Mouse (Mus musculus): ENCODE measurements at regions not wholly inside any gene's neighbourhood (a gene's known extent, or its start where the extent isn't known, plus 50 kb on each side); places are given as distances from the start of the nearest gene placed in this dataset.

DNA sequence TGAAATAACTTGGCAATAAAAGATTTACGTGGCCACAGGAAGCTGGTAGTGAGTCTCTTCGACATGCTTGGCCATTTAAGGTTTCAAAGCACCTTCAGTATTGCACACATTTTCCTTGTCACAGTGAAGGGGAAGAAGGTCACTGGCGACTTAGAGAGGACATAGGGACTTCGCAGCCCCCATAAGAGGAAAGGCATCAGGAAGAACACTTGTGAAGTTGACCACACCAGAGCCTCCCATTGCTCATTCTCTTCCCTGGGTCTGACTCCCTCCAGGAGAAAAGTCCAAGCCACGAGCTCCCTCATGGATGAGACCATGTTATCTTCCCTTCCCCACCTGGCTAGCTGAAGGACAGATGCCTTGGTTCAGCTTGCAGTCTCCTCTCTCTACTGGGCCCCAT is 77.4 kb upstream of the Synm start:
- H3K9me3 ChIP-seq = no peaks in the 10 kb centered on the region
- peaks cover 12% of the 10 kb centered on the region; the same call in 1 of the 2 replicates for H3K4me1 ChIP-seq
- no peak overlapping the region for H3K9ac ChIP-seq
- no peak overlapping the region for H3K4me2 ChIP-seq
- ATAC-seq (ENCODE audit: borderline replicate concordance, extremely low read depth, low FRiP score, low TSS enrichment) = no peak
- no peak overlapping the region for H3K4me3 ChIP-seq
- H3K27ac ChIP-seq = no peak overlapping the region
- no peaks in the 10 kb centered on the region for H3K27me3 ChIP-seq
- 79% methylated on average over 5 of the region's 5 CpGs for WGBS
- no peaks in the 10 kb centered on the region for H3K36me3 ChIP-seq

DNA sequence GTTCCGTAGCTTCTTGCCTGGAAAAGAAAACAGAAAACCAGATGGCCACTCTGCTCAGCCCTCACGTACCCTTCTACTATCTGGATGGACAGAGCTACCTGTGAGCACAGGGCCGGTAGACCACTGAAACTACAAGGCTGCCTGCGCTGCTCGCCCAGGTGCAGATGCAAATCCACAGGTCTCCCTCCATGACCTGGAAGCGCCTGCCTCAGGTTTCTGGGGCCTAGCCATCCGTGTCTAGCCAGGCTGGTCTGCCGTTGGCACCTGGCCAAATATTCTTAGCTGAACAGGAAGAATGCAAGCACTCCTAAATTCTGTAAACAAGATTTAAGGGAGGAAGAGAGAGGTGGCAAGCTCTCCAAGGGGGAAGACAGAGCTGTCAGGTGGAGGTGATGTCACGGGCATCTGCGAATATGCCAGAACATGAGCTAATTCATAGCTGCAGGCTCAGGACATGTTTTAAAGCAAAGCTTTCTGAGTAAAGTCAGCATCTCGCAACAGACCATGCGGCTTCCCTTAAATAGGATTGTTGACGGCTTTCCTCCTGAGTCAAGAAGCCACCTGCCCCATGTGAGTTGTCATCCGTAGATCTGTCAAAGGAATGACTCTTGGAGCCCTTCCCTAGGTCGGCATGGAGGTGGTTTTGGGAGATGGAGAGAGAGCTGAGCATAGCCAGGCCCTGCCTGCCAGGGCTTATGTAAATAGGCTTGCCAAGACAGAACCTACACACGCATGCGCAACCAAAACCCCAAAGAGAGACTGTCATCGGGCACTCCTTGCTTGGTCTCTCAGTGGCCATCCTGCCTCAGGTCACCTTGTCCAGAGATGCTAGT is 76.8 kb upstream of the Synm start:
- WGBS = 53% methylated on average over 18 of the region's 18 CpGs
- Histone ChIP-seq H3K9ac (no peak overlapping the region), H3K27me3 (no peaks in the 10 kb centered on the region), H3K4me1 (peaks cover 12% of the 10 kb centered on the region; the same call in 1 of the 2 replicates), H3K36me3 (no peaks in the 10 kb centered on the region), H3K9me3 (no peaks in the 10 kb centered on the region), H3K4me3 (no peak overlapping the region), H3K27ac (no peak overlapping the region), H3K4me2 (no peak overlapping the region)
- no peak for ATAC-seq (ENCODE audit: borderline replicate concordance, extremely low read depth, low FRiP score, low TSS enrichment)

DNA sequence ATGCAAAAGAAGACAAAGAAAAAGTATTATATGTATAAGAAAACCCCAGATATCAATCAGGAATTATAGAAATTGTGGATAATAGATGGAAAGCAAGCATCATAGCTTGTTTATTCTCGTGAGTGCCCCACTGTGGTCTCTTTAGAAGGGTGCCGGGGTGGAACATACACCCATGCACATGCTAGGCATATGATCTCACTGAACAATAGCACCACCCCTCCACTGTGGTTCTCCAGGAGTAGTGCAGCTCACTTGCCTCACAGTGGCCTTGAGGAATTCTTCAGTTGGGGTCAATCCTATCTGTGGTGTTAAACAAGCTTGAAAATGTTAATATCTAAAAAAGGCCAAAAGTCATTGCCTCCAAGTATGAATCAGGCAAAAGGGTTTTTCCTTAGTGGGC is 72.2 kb upstream of the Synm start:
- WGBS = 78% methylated on average over 2 of the region's 2 CpGs
- ATAC-seq (ENCODE audit: borderline replicate concordance, extremely low read depth, low FRiP score, low TSS enrichment) = no peak
- Histone ChIP-seq H3K27ac (no peak overlapping the region), H3K36me3 (no peaks in the 10 kb centered on the region), H3K4me1 (peaks cover 11% of the 10 kb centered on the region; the same call in 1 of the 2 replicates), H3K4me2 (no peak overlapping the region), H3K9ac (no peak overlapping the region), H3K4me3 (no peak overlapping the region), H3K9me3 (no peaks in the 10 kb centered on the region), H3K27me3 (no peaks in the 10 kb centered on the region)

DNA sequence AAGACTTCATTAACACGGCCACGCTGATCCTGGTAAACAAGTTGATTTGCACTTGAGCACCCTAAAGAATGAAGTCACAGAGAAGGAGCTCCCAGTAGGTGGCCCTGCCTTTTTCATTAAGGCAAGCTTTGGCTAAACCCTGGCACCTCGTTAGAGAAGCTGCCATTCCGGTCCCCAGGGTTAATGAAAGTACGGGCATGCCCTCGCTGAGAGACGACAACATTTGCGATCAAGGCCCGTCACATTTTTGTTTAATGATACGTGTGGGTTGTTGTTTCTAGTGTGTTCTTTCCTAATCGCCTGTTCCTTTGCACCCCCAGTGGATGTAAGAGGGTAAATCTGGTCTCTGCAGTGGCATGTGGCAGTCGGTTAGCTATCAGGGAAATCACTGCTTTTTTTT is 67.8 kb upstream of the Synm start:
- H3K9me3 ChIP-seq = no peaks in the 10 kb centered on the region
- H3K27me3 ChIP-seq = no peaks in the 10 kb centered on the region
- H3K4me2 ChIP-seq = no peak overlapping the region
- H3K4me1 ChIP-seq = no peaks in the 10 kb centered on the region
- no peak for ATAC-seq (ENCODE audit: borderline replicate concordance, extremely low read depth, low FRiP score, low TSS enrichment)
- no peak overlapping the region for H3K9ac ChIP-seq
- 48% methylated on average over 12 of the region's 12 CpGs for WGBS
- H3K36me3 ChIP-seq = no peaks in the 10 kb centered on the region
- H3K27ac ChIP-seq = no peak overlapping the region
- H3K4me3 ChIP-seq = no peak overlapping the region

DNA sequence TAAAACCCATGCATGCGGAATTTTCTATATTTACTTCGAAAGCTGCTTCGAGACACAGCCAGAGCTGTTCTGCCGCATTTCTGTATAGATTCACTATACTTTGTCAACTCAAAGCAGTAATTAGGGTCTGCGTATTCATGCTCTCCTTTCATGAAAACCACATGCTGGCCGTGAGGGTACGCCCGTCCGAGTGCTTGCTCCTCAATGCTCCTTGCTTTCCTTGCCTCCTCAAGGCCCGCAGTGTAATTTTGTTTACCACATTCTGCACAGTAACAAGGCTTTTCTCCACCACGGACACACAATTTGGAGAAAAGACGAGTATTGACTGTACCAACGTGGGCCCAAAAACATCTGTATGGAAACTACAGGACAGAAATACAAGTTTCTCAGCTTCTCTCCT is 67.4 kb upstream of the Synm start:
- H3K27ac ChIP-seq = no peak overlapping the region
- H3K9ac ChIP-seq = no peak overlapping the region
- H3K4me2 ChIP-seq = no peak overlapping the region
- no peaks in the 10 kb centered on the region for H3K36me3 ChIP-seq
- no peaks in the 10 kb centered on the region for H3K27me3 ChIP-seq
- no peak for ATAC-seq (ENCODE audit: borderline replicate concordance, extremely low read depth, low FRiP score, low TSS enrichment)
- H3K4me1 ChIP-seq = no peaks in the 10 kb centered on the region
- 89% methylated on average over 13 of the region's 13 CpGs for WGBS
- no peak overlapping the region for H3K4me3 ChIP-seq
- no peaks in the 10 kb centered on the region for H3K9me3 ChIP-seq

DNA sequence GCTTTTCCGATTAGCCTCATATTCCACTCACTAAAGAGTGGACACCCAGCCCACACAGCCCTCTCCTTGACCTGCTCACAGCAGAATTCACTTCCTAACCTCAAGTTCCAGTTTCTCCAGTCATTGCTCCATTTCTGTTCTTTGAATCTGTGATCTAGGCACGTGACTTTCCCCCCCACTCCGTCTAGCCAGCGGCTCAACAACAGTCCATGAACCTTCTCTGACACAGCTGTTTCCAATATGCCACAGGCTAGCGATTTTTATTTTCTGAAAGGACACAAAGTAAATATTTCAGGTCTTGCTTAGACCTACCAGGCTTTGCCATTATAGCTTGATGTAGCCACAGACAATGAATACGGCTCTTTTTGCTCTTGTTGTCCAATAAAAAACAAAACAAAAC is 66.8 kb upstream of the Synm start:
- 76% methylated on average over 6 of the region's 6 CpGs for WGBS
- H3K9me3 ChIP-seq = no peaks in the 10 kb centered on the region
- H3K27ac ChIP-seq = no peak overlapping the region
- no peaks in the 10 kb centered on the region for H3K27me3 ChIP-seq
- no peak overlapping the region for H3K4me3 ChIP-seq
- H3K36me3 ChIP-seq = no peaks in the 10 kb centered on the region
- H3K4me1 ChIP-seq = no peaks in the 10 kb centered on the region
- no peak for ATAC-seq (ENCODE audit: borderline replicate concordance, extremely low read depth, low FRiP score, low TSS enrichment)
- no peak overlapping the region for H3K9ac ChIP-seq
- no peak overlapping the region for H3K4me2 ChIP-seq

DNA sequence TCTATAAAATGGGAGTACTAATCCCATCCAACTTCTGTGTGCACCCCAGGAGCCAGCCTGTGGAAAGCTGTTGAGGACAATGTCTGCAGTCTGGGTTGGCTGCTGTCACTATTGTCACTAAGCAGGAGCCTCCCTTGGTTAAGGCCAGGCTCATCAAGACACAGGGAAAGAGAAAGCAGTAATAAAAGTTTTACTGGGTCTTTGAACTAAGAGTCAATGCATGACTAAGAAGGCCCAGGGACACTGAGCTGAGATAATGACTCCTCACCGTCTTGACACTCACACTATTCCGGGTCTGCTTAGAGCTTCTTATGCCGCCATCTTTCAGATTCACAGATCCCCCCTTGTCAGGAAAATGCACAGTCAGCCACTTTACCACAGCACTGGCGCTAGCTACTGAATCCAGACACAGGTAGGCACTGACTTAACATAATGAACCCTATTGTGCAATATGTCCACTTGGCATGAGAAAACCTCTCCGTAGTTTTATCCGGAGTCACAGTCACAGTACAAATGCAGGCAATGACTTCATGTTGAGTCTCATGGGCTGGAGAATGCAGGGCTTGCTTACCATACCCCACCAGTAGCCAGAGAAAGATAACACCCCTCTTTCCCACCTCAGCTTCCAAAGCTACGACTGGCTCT is 66.2 kb upstream of the Synm start:
- 66% methylated on average over 7 of the region's 7 CpGs for WGBS
- H3K9me3 ChIP-seq = no peaks in the 10 kb centered on the region
- H3K4me1 ChIP-seq = no peaks in the 10 kb centered on the region
- no peak overlapping the region for H3K4me3 ChIP-seq
- ATAC-seq (ENCODE audit: borderline replicate concordance, extremely low read depth, low FRiP score, low TSS enrichment) = no peak
- H3K27ac ChIP-seq = no peak overlapping the region
- no peak overlapping the region for H3K4me2 ChIP-seq
- H3K27me3 ChIP-seq = no peaks in the 10 kb centered on the region
- no peaks in the 10 kb centered on the region for H3K36me3 ChIP-seq
- H3K9ac ChIP-seq = no peak overlapping the region

DNA sequence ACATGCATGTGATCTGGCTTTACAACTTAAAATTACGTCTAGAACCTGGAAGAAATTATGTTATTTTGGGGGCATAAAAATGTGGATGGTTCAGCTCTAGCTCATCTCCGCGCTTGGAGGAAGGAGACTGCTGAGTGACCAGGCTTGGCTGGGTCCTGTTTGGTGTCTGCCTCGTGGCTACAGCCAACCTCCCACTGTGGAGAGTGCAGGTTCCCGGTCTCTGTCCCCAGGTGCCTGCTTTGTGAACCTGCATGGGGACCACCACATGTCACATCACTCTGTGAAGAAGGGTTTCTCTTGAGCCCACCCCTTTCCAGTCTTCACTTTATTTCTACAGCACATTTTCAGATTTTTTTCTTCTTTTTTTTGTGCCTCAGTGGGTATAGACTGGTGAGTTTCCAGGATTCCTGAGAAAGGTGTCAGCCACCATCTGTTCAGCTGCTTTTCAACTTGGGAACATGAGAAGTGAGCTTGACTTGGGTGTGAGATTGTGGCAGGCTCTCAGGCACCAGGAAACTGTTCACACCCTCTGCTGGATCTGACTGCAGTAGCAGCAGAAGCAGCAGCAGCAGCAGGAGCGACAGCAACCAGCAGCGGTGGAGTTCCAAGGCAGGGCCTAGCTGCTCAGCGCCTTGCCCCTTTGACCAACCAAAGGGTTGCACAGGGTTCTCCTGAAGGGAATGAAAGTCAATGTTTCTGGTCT is 64.6 kb upstream of the Synm start:
- Histone ChIP-seq H3K9me3 (no peaks in the 10 kb centered on the region), H3K4me2 (no peak overlapping the region), H3K36me3 (no peaks in the 10 kb centered on the region), H3K4me1 (no peaks in the 10 kb centered on the region), H3K9ac (no peak overlapping the region), H3K4me3 (no peak overlapping the region), H3K27me3 (no peaks in the 10 kb centered on the region), H3K27ac (no peak overlapping the region)
- 45% methylated on average over 8 of the region's 8 CpGs for WGBS
- no peak for ATAC-seq (ENCODE audit: borderline replicate concordance, extremely low read depth, low FRiP score, low TSS enrichment)

DNA sequence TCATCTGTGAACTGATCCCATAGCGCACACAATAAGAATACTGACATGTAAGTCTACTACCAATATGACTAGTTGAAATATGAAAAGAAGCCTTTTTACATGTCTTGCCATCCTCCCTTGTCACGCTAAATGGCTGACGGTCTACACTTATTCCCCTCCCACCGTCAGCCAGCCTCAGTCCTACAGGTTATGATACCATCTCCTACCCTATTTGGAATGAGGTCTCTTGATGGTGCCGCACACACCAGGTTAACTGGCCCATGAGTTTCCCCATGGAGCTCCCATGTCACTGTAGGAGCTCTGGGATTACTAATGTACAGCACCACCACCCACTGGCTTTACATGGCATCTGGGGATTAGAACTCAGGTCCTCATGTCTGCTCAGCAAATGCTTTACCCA is 60.0 kb upstream of the Synm start:
- no peak overlapping the region for H3K4me3 ChIP-seq
- no peak for ATAC-seq (ENCODE audit: borderline replicate concordance, extremely low read depth, low FRiP score, low TSS enrichment)
- no peaks in the 10 kb centered on the region for H3K36me3 ChIP-seq
- no peak overlapping the region for H3K27ac ChIP-seq
- no peak overlapping the region for H3K4me2 ChIP-seq
- 94% methylated on average over 5 of the region's 5 CpGs for WGBS
- H3K9ac ChIP-seq = no peak overlapping the region
- H3K9me3 ChIP-seq = no peaks in the 10 kb centered on the region
- H3K27me3 ChIP-seq = no peaks in the 10 kb centered on the region
- no peaks in the 10 kb centered on the region for H3K4me1 ChIP-seq

DNA sequence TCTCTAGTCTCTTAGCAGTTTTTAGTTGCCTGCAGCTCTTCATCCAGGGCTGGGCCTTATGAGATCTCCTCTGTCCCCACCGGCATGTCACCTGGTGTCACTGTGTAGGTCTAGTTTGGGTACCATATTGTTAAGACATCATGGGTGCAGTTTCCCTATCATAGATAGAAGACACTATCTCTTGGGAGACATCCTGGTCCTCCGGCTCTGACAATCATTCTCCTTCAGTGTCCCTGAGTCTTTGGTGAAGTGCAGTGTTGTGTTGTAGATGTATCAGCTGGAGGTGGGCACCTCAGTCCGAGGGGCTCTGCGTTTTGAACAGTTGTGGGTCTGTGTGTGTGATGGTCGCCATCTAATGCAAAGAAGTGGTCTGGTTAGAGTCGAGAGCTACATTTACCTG is 58.0 kb upstream of the Synm start:
- Histone ChIP-seq H3K27ac (no peak overlapping the region), H3K4me2 (no peak overlapping the region), H3K4me3 (no peak overlapping the region), H3K4me1 (no peaks in the 10 kb centered on the region), H3K36me3 (no peaks in the 10 kb centered on the region), H3K9me3 (no peaks in the 10 kb centered on the region), H3K27me3 (no peaks in the 10 kb centered on the region), H3K9ac (no peak overlapping the region)
- WGBS = 94% methylated on average over 6 of the region's 6 CpGs
- ATAC-seq (ENCODE audit: borderline replicate concordance, extremely low read depth, low FRiP score, low TSS enrichment) = no peak

DNA sequence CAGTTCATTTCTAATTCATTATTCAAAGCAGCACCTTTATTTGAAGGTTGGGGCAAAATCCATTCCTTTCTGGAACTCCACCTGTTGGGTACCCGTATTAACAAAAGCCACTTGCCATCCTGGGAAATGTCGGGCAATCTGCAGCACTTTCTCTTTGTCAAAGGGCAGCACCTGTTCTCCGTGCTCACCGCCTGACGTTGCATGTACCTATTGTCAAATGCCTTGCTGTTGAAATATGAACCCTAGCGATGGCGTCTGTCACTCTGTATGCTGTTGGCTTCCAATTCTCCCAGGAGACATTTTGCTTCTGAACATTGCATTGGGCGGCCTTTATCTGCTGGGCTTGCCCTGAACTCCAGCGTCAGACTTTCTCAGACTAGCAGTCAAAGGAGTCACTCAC is 55.3 kb upstream of the Synm start:
- no peaks in the 10 kb centered on the region for H3K9me3 ChIP-seq
- no peak overlapping the region for H3K9ac ChIP-seq
- no peak overlapping the region for H3K27ac ChIP-seq
- H3K4me3 ChIP-seq = no peak overlapping the region
- 64% methylated on average over 9 of the region's 9 CpGs for WGBS
- no peaks in the 10 kb centered on the region for H3K4me1 ChIP-seq
- no peaks in the 10 kb centered on the region for H3K36me3 ChIP-seq
- no peaks in the 10 kb centered on the region for H3K27me3 ChIP-seq
- no peak for ATAC-seq (ENCODE audit: borderline replicate concordance, extremely low read depth, low FRiP score, low TSS enrichment)
- H3K4me2 ChIP-seq = no peak overlapping the region
